Mouse (Mus musculus) MEL (cell line): ENCODE data around the gene Ccl24. TPM values are rescaled to one million over a fixed set of nuclear protein-coding genes. Genes with fewer than 3 reads are reported as not detected.

Source experiments
- DNase-seq: peaks from one replicate; pipeline ENCODE4 v3.0.0; 2011; ENCODE audit warnings: low read depth, low spot score
- H3K27ac ChIP-seq: 2 replicates; pipeline ENCODE4 v1.5.1; 2012; ENCODE audit warnings: low read depth, mild to moderate bottlenecking, control low read depth, low read length, moderate library complexity; ENCODE audit not compliant: control insufficient read depth
- H3K27me3 ChIP-seq, 2 experiments: fragments of 150-350 bp in 1 of 2; sonication (generic) in 1 of 2; 2 replicates each; pipeline ENCODE4 v1.6.1; 2012; ENCODE audit warnings: low read length in 2 of 2, mild to moderate bottlenecking in 2 of 2, improper control_type of control experiment in 1 of 2, moderate library complexity in 1 of 2; ENCODE audit not compliant: insufficient read depth in 2 of 2, control insufficient read depth in 1 of 2
- H3K36me3 ChIP-seq, 2 experiments: 2 replicates each; pipeline ENCODE4 v1.6.1; 2012 to 2014; ENCODE audit warnings: low read length in 2 of 2, improper control_type of control experiment in 1 of 2, inconsistent platforms in 1 of 2, mild to moderate bottlenecking in 1 of 2; ENCODE audit not compliant: insufficient read depth in 2 of 2, control insufficient read depth in 1 of 2
- H3K4me1 ChIP-seq, 2 experiments: fragments of 150-350 bp in 1 of 2; sonication (generic) in 1 of 2; 2 replicates each; pipeline ENCODE4 v1.6.1; 2012; ENCODE audit warnings: low read length in 2 of 2, improper control_type of control experiment in 1 of 2, mild to moderate bottlenecking in 1 of 2; ENCODE audit not compliant: insufficient read depth in 2 of 2, control insufficient read depth in 1 of 2
- H3K4me3 ChIP-seq, 2 experiments: fragments of 150-350 bp in 1 of 2; sonication (generic) in 1 of 2; 2 replicates each; pipeline ENCODE4 v1.5.1; 2012; ENCODE audit warnings: low read depth in 2 of 2, low read length in 2 of 2, mild to moderate bottlenecking in 2 of 2, moderate library complexity in 2 of 2, control low read depth in 1 of 2, improper control_type of control experiment in 1 of 2; ENCODE audit not compliant: control insufficient read depth in 1 of 2, insufficient read depth in 1 of 2
- H3K79me2 ChIP-seq: 2 replicates; pipeline ENCODE4 v1.6.1; 2012; ENCODE audit warnings: mild to moderate bottlenecking, low read length, moderate library complexity; ENCODE audit not compliant: control insufficient read depth, poor library complexity, insufficient read depth
- H3K9ac ChIP-seq: 2 replicates; pipeline ENCODE4 v1.6.1; 2012; ENCODE audit warnings: low read depth, mild to moderate bottlenecking, control low read depth, low read length, moderate library complexity; ENCODE audit not compliant: control insufficient read depth, poor library complexity, severe bottlenecking
- H3K9me3 ChIP-seq: fragments of 150-350 bp; sonication (generic); replicated peaks from 2 replicates; pipeline ENCODE4 v1.6.1; 2012; ENCODE audit warnings: mild to moderate bottlenecking, low read length, improper control_type of control experiment, moderate library complexity; ENCODE audit not compliant: insufficient read depth
- CHD2 ChIP-seq: IDR thresholded peaks from 2 replicates; pipeline ENCODE4 v1.6.1; 2011; ENCODE audit warnings: low read length, improper control_type of control experiment
- E2F4 ChIP-seq: IDR thresholded peaks from 2 replicates; pipeline ENCODE4 v1.6.1; 2011; ENCODE audit warnings: low read depth, low read length, improper control_type of control experiment, borderline replicate concordance
- ELF1 ChIP-seq: IDR thresholded peaks from 2 replicates; pipeline ENCODE4 v1.6.1; 2014; ENCODE audit warnings: low read depth, mild to moderate bottlenecking, inconsistent platforms, low read length, improper control_type of control experiment, moderate library complexity
- ETS1 ChIP-seq: IDR thresholded peaks from 2 replicates; pipeline ENCODE4 v1.6.1; 2012; ENCODE audit warnings: low read depth, mild to moderate bottlenecking, inconsistent platforms, low read length, improper control_type of control experiment, moderate library complexity
- HCFC1 ChIP-seq: IDR thresholded peaks from 2 replicates; pipeline ENCODE4 v1.6.1; 2012; ENCODE audit warnings: low read depth, mild to moderate bottlenecking, inconsistent platforms, low read length, improper control_type of control experiment, moderate library complexity
- JUND ChIP-seq: IDR thresholded peaks from 2 replicates; pipeline ENCODE4 v1.6.1; 2011; ENCODE audit warnings: low read depth, mild to moderate bottlenecking, improper control_type of control experiment, low read length
- KAT2A ChIP-seq: conservative IDR thresholded peaks from 2 replicates; pipeline ENCODE4 v1.6.1; 2012; ENCODE audit warnings: low read depth, low read length, improper control_type of control experiment, inconsistent platforms
- NELFE ChIP-seq: IDR thresholded peaks from 2 replicates; pipeline ENCODE4 v1.6.1; 2011; ENCODE audit warnings: low read depth, low read length, improper control_type of control experiment
- POLR2AphosphoS2 ChIP-seq: IDR thresholded peaks from 2 replicates; pipeline ENCODE4 v1.6.1; 2011; ENCODE audit warnings: low read length, improper control_type of control experiment
- POLR2AphosphoS5 ChIP-seq: IDR thresholded peaks from 2 replicates; pipeline ENCODE4 v1.6.1; 2012; ENCODE audit warnings: low read depth, borderline replicate concordance, mild to moderate bottlenecking, inconsistent platforms, low read length, moderate library complexity, mixed read lengths
- TAL1 ChIP-seq: IDR thresholded peaks from 2 replicates; pipeline ENCODE4 v1.6.1; 2012; ENCODE audit warnings: mild to moderate bottlenecking, inconsistent platforms, low read length, moderate library complexity, mixed read lengths
- ZKSCAN1 ChIP-seq: IDR thresholded peaks from 2 replicates; pipeline ENCODE4 v1.6.1; 2012; ENCODE audit warnings: low read depth, mild to moderate bottlenecking, inconsistent platforms, low read length, improper control_type of control experiment, moderate library complexity
- ZMIZ1 ChIP-seq: IDR thresholded peaks from 2 replicates; pipeline ENCODE4 v1.6.1; 2012; ENCODE audit warnings: low read depth, mild to moderate bottlenecking, inconsistent platforms, low read length, improper control_type of control experiment, moderate library complexity
- ZNF384 ChIP-seq: IDR thresholded peaks from 2 replicates; pipeline ENCODE4 v1.6.1; 2012; ENCODE audit warnings: low read depth, mild to moderate bottlenecking, inconsistent platforms, low read length, improper control_type of control experiment
- polyA plus RNA-seq, 2 experiments: library from polyadenylated mRNA; stranded (reverse) in 1 of 2; unstranded in 1 of 2; fragments of >175 nt in 1 of 2; fragments of >200 nt in 1 of 2; gene quantifications; 2 replicates each; pipeline versions ENCODE4 v1.2.1 to v1.2.4; 2012; ENCODE audit warnings: low replicate concordance in 2 of 2, low read depth in 1 of 2; ENCODE audit not compliant: insufficient read length in 2 of 2, insufficient read depth in 1 of 2, missing spikeins in 1 of 2
- total RNA-seq: library from RNA; depleted of rRNA; stranded (reverse); fragments of 300-350 nt; gene quantifications from 2 replicates; pipeline ENCODE4 v1.2.3, GENCODE M21; 2012; rRNA removed

The Ccl24 gene
- total and polyA plus RNA-seq, 3 experiments, result not detected

DNA sequence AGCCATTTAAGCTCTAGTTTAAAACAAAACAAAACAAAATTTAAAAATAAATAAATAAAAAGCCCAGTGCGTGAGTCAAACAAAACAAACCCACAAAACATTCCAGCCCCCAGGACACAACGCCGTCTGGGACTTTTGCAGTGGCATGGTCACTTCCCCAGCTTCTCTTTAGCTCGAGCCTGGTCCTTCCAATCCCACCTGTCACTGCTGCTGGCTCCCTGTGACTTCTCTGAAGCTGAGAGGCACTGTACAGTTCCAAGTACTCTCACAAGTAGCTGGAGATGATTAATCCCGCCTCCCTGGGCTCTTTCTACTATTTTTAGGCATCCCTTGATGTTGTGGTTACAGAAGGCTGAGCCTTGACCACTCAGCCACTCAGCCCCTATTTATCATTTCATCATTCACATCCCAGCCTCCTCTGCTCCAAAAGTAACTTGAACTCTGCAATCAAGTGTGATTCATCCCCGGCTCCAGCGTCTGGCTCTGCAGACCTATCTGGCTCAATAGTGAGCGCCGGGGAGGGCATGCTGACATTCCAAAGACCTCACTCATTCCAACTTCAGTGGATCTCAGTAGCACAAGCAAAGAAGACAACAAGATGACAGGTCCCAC, 50.6 kb downstream of the Ccl24 start:
- TF ChIP-seq ELF1 (no peak), E2F4 (no peak), ZNF384 (no peak), JUND (no peak), ZMIZ1 (no peak), ZKSCAN1 (no peak), POLR2AphosphoS5 (no peak), CHD2 (no peak), NELFE (no peak), TAL1 (no peak), KAT2A (no peak), POLR2AphosphoS2 (no peak), ETS1 (no peak), HCFC1 (no peak)
- Histone ChIP-seq H3K9me3 (no peaks in the 10 kb centered on the region), H3K27me3 (no peaks in the 10 kb centered on the region), H3K36me3 (no peaks in the 10 kb centered on the region), H3K27ac (no peak overlapping the region), H3K4me1 (no peaks in the 10 kb centered on the region), H3K9ac (no peak overlapping the region), H3K4me3 (no peak overlapping the region), H3K79me2 (no peaks in the 10 kb centered on the region)
- DNase-seq, result no peak

Other genes starting within 250 kb of the Ccl24 start
- gene Fkbp6, start 223.0 kb downstream of the Ccl24 start, total RNA-seq, result 0.19 TPM in 1 of 2 replicates, not detected in the other
- gene Fkbp6, start 223.0 kb downstream of the Ccl24 start, polyA plus RNA-seq, result under 1 TPM in 1 of 2 experiments, not detected in 1; 0.10 TPM
- gene Trim50, start 219.8 kb downstream of the Ccl24 start, total RNA-seq, result not detected in 2 replicates
- not detected for gene Trim50, start 219.8 kb downstream of the Ccl24 start, polyA plus RNA-seq
- gene Nsun5, start 203.1 kb downstream of the Ccl24 start, total RNA-seq, result 70.8 and 90.0 TPM in 2 replicates
- gene Nsun5, start 203.1 kb downstream of the Ccl24 start, polyA plus RNA-seq, result 100 to 1,000 TPM in 1 of 2 experiments, 10 to 100 TPM in 1; 97.5 to 178 TPM
- gene Pom121, start 178.5 kb downstream of the Ccl24 start, total RNA-seq, result 10.2 and 12.4 TPM in 2 replicates
- gene Pom121, start 178.5 kb downstream of the Ccl24 start, polyA plus RNA-seq, result 10 to 100 TPM; 51.8 to 81.1 TPM
- 0.23 and 0.26 TPM in 2 replicates for gene Hip1, start 27.9 kb downstream of the Ccl24 start, total RNA-seq
- gene Hip1, start 27.9 kb downstream of the Ccl24 start, polyA plus RNA-seq, result under 1 TPM in 1 of 2 experiments, not detected in 1; 0.75 TPM
- gene Ccl26, start 9.5 kb downstream of the Ccl24 start, total RNA-seq, result not detected in 2 replicates
- gene Ccl26, start 9.5 kb downstream of the Ccl24 start, polyA plus RNA-seq, result not detected
- 4.2 and 4.9 TPM in 2 replicates for gene Rhbdd2, start 59.6 kb upstream of the Ccl24 start, total RNA-seq
- gene Rhbdd2, start 59.6 kb upstream of the Ccl24 start, polyA plus RNA-seq, result 10 to 100 TPM in 1 of 2 experiments, not detected in 1; 29.1 TPM
- 40.3 and 40.4 TPM in 2 replicates for gene Por, start 97.0 kb upstream of the Ccl24 start, total RNA-seq
- 10 to 100 TPM in 1 of 2 experiments, not detected in 1; 64.4 TPM for gene Por, start 97.0 kb upstream of the Ccl24 start, polyA plus RNA-seq
- gene Tmem120a, start 171.4 kb upstream of the Ccl24 start, total RNA-seq, result 19.6 and 20.2 TPM in 2 replicates
- gene Tmem120a, start 171.4 kb upstream of the Ccl24 start, polyA plus RNA-seq, result 10 to 100 TPM in 1 of 2 experiments, not detected in 1; 38.8 TPM
- not detected in 2 replicates for gene Styxl1, start 205.3 kb upstream of the Ccl24 start, total RNA-seq
- gene Styxl1, start 205.3 kb upstream of the Ccl24 start, polyA plus RNA-seq, result under 1 TPM in 1 of 2 experiments, not detected in 1; 0.17 TPM
- 207 and 241 TPM in 2 replicates for gene Mdh2, start 205.4 kb upstream of the Ccl24 start, total RNA-seq
- 1,000 to 10,000 TPM in 1 of 2 experiments, 100 to 1,000 TPM in 1; 465 to 1,097 TPM for gene Mdh2, start 205.4 kb upstream of the Ccl24 start, polyA plus RNA-seq
- gene Srrm3, start 233.8 kb upstream of the Ccl24 start, total RNA-seq, result not detected in 2 replicates
- gene Srrm3, start 233.8 kb upstream of the Ccl24 start, polyA plus RNA-seq, result not detected